In genomic region chr11:8472439-8472838, GRCm38 (mm10) we compare ENCODE assay signal across 27 mouse cellular contexts.
DNase-seq lines count a peak whose midpoint lies in the region; ATAC-seq and TF ChIP-seq lines count a peak whose summit lies in the region.
"Had no signal": no experiment of that assay in that cellular context is flagged by ENCODE, and none has a peak within 500 bp of the region (broad histone marks: within the 10 kb centered on the region; RNA-seq: fewer than 3 reads in every experiment).

No protein-coding gene starts in this region.

- no peak for ATAC-seq in heart, embryonic 16.5 days (replicated peaks; ENCODE audit: extremely low read depth, insufficient read depth, low FRiP score)
- no peak for ATAC-seq in lung, embryonic 14.5 days (ENCODE audit: insufficient read depth)
- no peak for ATAC-seq in midbrain, embryonic 11.5 days (ENCODE audit: low FRiP score)
- ATAC-seq in midbrain, embryonic 13.5 days: no peak
- ATAC-seq: forebrain, embryonic 13.5 days; hindbrain, postnatal 0 days had no signal

- H3K36me3 ChIP-seq in heart, embryonic 16.5 days (ENCODE audit: control insufficient read depth, insufficient read depth): 0 out of 2 replicates have a peak, but pooled peaks cover under 1% of the 10 kb centered on the region
- peaks cover 21% of the 10 kb centered on the region for H3K36me3 ChIP-seq in lung, embryonic 14.5 days (ENCODE audit: insufficient read depth)
- H3K36me3 ChIP-seq in midbrain, embryonic 11.5 days (ENCODE audit: control insufficient read depth, insufficient read depth, low read length): no peaks in the 10 kb centered on the region
- no peaks in the 10 kb centered on the region for H3K36me3 ChIP-seq in midbrain, embryonic 13.5 days
- H3K36me3 ChIP-seq: G1E; heart, embryonic 15.5 days; hindbrain, embryonic 12.5 days; midbrain, embryonic 12.5 days had no signal

- H3K4me1 ChIP-seq in heart, embryonic 16.5 days (ENCODE audit: control insufficient read depth, insufficient read depth, low read length): peaks cover 27% of the 10 kb centered on the region
- peaks cover 34% of the 10 kb centered on the region for H3K4me1 ChIP-seq in lung, embryonic 14.5 days (ENCODE audit: insufficient read depth)
- H3K4me1 ChIP-seq in midbrain, embryonic 11.5 days (ENCODE audit: control insufficient read depth, insufficient read depth, low read length): peaks cover 13% of the 10 kb centered on the region
- H3K4me1 ChIP-seq in midbrain, embryonic 13.5 days (replicated peaks): peaks cover 17% of the 10 kb centered on the region

- H3K4me2 ChIP-seq in heart, embryonic 16.5 days (ENCODE audit: low read depth, low read length): no peak overlapping the region
- no peak overlapping the region for H3K4me2 ChIP-seq in lung, embryonic 14.5 days
- H3K4me2 ChIP-seq in midbrain, embryonic 11.5 days: no peak overlapping the region
- H3K4me2 ChIP-seq in midbrain, embryonic 13.5 days (replicated peaks): no peak overlapping the region
- H3K4me2 ChIP-seq: embryonic facial prominence, embryonic 15.5 days; forebrain, embryonic 13.5 days; heart, embryonic 15.5 days; hindbrain, embryonic 12.5 days; kidney, embryonic 15.5 days; liver, embryonic 15.5 days; midbrain, embryonic 12.5 days had no signal

- H3K27ac ChIP-seq in heart, embryonic 16.5 days (ENCODE audit: low read length): peak overlapping the region; percentile 4; the same call in 1 of the 2 replicates
- H3K27ac ChIP-seq in lung, embryonic 14.5 days (ENCODE audit: low read depth): peak overlapping the region; percentile 27; the same call in 1 of the 2 replicates
- no peak overlapping the region for H3K27ac ChIP-seq in midbrain, embryonic 11.5 days (ENCODE audit: low read depth, low read length)
- H3K27ac ChIP-seq in midbrain, embryonic 13.5 days: no peak overlapping the region
- H3K27ac ChIP-seq: embryonic facial prominence, embryonic 10.5 days; embryonic facial prominence, embryonic 15.5 days; forebrain, embryonic 13.5 days; heart, embryonic 15.5 days; hindbrain, embryonic 12.5 days; hindbrain, postnatal 0 days; kidney, embryonic 15.5 days; liver, embryonic 15.5 days; midbrain, embryonic 12.5 days had no signal

- no peaks in the 10 kb centered on the region for H3K27me3 ChIP-seq in heart, embryonic 16.5 days (ENCODE audit: control insufficient read depth, insufficient read depth, low read length)
- no peaks in the 10 kb centered on the region for H3K27me3 ChIP-seq in lung, embryonic 14.5 days (ENCODE audit: insufficient read depth, low read length)
- 0 out of 2 replicates have a peak, but pooled peaks cover 2% of the 10 kb centered on the region for H3K27me3 ChIP-seq in midbrain, embryonic 11.5 days (ENCODE audit: control insufficient read depth, insufficient read depth, low read length)
- H3K27me3 ChIP-seq in midbrain, embryonic 13.5 days: 0 out of 2 replicates have a peak, but pooled peaks cover 9% of the 10 kb centered on the region
- H3K27me3 ChIP-seq: embryonic facial prominence, embryonic 15.5 days; forebrain, embryonic 13.5 days; heart, embryonic 15.5 days; kidney, embryonic 15.5 days had no signal

- no peaks in the 10 kb centered on the region for H3K9me3 ChIP-seq in heart, embryonic 16.5 days (replicated peaks; ENCODE audit: control insufficient read depth, low read length)
- H3K9me3 ChIP-seq in lung, embryonic 14.5 days (ENCODE audit: low read depth, low read length): no peaks in the 10 kb centered on the region
- H3K9me3 ChIP-seq in midbrain, embryonic 11.5 days (ENCODE audit: control insufficient read depth, low read length): no peaks in the 10 kb centered on the region
- H3K9me3 ChIP-seq in midbrain, embryonic 13.5 days: no peaks in the 10 kb centered on the region
- H3K9me3 ChIP-seq: embryonic facial prominence, embryonic 10.5 days; embryonic facial prominence, embryonic 15.5 days; forebrain, embryonic 13.5 days; heart, embryonic 15.5 days; hindbrain, embryonic 12.5 days; kidney, embryonic 15.5 days; liver, embryonic 15.5 days; midbrain, embryonic 12.5 days had no signal

- intact Hi-C loops in heart, postnatal 36 days (cut with DNase I): no loop called here

- TF ChIP-seq CTCF in lung, embryonic 14.5 days (IDR thresholded peaks at IDR 0.05; ENCODE audit: low read depth): no peak

- H3K9ac ChIP-seq in heart, embryonic 16.5 days (ENCODE audit: low read length): no peak overlapping the region
- no peak overlapping the region for H3K9ac ChIP-seq in lung, embryonic 14.5 days
- H3K9ac ChIP-seq in midbrain, embryonic 11.5 days (ENCODE audit: low read length): no peak overlapping the region
- no peak overlapping the region for H3K9ac ChIP-seq in midbrain, embryonic 13.5 days (replicated peaks)
- H3K9ac ChIP-seq: embryonic facial prominence, embryonic 15.5 days; forebrain, embryonic 13.5 days; heart, embryonic 15.5 days; hindbrain, embryonic 12.5 days; kidney, embryonic 15.5 days; liver, embryonic 15.5 days; midbrain, embryonic 12.5 days had no signal

- 65% methylated on average over 12 of the region's 12 CpGs for WGBS in heart, embryonic 16.5 days
- WGBS in lung, embryonic 14.5 days: 57% methylated on average over 12 of the region's 12 CpGs
- WGBS in midbrain, embryonic 11.5 days: 90% methylated on average over 12 of the region's 12 CpGs
- 91% methylated on average over 12 of the region's 12 CpGs for WGBS in midbrain, embryonic 13.5 days

- no peak for DNase-seq in heart, postnatal 36 days
- peak; percentile 42 for DNase-seq in lung, embryonic 14.5 days
- no peak for DNase-seq in lung, adult 18-20 months
- peak; percentile 17 for DNase-seq in midbrain, embryonic 11.5 days (ENCODE audit: low spot score, missing footprints)
- DNase-seq in layer of hippocampus, adult 9-11 months: no peak
- no peak for DNase-seq in right cerebral cortex, postnatal 10 days (ENCODE audit: low spot score in 2 of 2)
- DNase-seq: adrenal gland, postnatal 10 days; cerebellum, adult 8-10 months; cerebellum, postnatal 25 days; gastrocnemius, postnatal 10 days; kidney, adult 11 months; kidney, postnatal 36 days; layer of hippocampus, postnatal 36 days; left cerebral cortex, postnatal 4 days; right cerebral cortex, postnatal 14 days had no signal

- no peak overlapping the region for H3K4me3 ChIP-seq in heart, embryonic 16.5 days (ENCODE audit: low read length)
- no peak overlapping the region for H3K4me3 ChIP-seq in lung, embryonic 14.5 days (ENCODE audit: low read depth, low read length)
- no peak overlapping the region for H3K4me3 ChIP-seq in midbrain, embryonic 11.5 days (ENCODE audit: low read depth, low read length)
- H3K4me3 ChIP-seq in midbrain, embryonic 13.5 days (replicated peaks): no peak overlapping the region
- H3K4me3 ChIP-seq: embryonic facial prominence, embryonic 10.5 days; embryonic facial prominence, embryonic 15.5 days; forebrain, embryonic 13.5 days; heart, embryonic 15.5 days; hindbrain, embryonic 12.5 days; kidney, embryonic 15.5 days; liver, embryonic 15.5 days; midbrain, embryonic 12.5 days had no signal

Comparison
In these comparisons a context has a peak if more than half of its experiments do, and no peak if none do; other contexts are left out.
1. DNase-seq: peak in lung, embryonic 14.5 days (single experiment) and midbrain, embryonic 11.5 days (single experiment); none in heart, postnatal 36 days (0 of 2), lung, adult 18-20 months (0 of 2), layer of hippocampus, adult 9-11 months (single experiment) and right cerebral cortex, postnatal 10 days (0 of 2).
2. H3K27ac ChIP-seq: peak in heart, embryonic 16.5 days (single experiment) and lung, embryonic 14.5 days (single experiment); none in midbrain, embryonic 11.5 days (single experiment) and midbrain, embryonic 13.5 days (single experiment).